Mouse (Mus musculus): ENCODE data around the gene Plekhm2. TPM values are rescaled to one million over a fixed set of nuclear protein-coding genes. Genes with fewer than 3 reads are reported as not detected.

Plekhm2 gene
- polyA plus RNA-seq, 1 experiment from 2014 or later, result 1.7 TPM

DNA sequence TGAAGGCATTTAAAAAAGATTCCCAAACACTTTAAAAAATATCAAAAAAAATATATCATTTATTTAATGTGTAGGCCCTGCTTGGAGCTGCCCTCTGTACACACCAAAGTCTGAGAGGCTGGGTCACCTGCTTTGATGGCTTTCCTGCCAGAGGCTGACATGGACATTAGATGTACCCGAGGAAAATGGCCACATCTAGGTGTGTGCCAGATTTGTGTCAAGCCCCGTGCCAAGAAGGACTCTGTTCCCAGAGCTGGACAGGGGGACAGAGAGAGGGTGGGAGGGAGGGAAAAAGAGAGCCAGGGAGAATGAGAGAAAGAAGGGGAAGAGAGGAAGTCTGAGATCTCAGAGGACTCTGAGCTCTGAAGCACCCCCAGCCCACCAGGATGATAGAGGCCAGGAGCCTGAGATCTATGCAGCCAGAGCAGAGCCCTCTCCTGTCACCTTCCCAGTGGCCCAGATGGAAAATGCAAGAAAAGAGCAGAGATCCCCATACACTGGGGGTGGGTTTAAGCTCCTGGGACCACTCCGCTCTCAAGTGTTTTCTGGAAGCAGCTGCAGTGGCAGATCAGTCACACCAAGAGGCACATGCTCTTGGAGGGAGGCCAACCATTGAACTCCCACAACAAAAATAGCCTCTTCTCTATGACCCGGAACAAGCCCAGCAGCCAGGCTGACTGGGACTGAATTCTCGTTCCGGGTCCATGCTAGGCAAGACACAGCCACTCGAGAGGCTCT, 21.4 kb downstream of the Plekhm2 start:
- no peak for ATAC-seq

DNA sequence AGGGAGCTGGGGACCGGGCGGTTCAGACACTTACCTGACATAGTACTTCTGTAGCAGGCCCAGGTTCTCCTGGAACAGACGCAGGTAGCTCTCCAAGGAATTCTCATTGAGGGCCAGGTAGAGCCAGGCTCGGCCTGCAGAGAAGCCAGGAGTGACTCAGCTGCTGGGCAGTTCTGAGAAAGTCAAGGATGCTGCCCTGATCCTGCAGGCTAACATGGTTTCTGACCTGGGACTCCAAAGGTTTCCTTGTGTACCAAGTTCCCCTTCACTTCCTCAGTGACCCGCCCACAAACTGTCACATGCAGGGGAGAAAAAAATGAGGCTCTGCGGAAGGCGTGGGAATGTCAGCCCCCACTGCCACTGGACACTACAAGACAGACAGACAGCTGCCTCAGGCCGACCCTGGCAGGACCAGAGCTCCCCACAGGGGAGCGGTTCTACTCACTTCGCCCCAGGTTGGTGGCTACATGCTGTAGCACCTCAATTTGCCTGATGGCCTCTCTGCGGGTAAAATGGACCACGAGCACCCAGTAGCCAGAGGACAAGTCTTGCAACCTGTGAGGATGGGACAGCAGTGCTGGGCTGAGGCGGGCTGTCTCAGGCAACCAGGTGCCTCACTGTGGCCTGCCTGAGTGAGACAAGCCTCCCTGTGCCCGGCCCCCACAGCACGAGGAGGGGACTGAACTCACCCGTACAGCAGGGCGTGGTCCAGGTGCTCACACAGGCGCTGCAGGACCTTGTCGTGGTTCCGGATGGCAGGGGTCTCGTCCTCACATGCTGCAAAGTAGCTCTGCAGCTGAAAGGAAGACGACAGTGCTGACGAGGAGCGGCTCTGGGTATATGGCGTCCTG, 22.5 kb downstream of the Plekhm2 start:
- Histone ChIP-seq H3K4me2 (ENCODE audit: low read depth, low read length) (no peak overlapping the region), H3K9me3 (ENCODE audit: low read length) (no peaks in the 10 kb centered on the region), H3K27ac (ENCODE audit: low read depth) (no peak overlapping the region), H3K36me3 (replicated peaks; ENCODE audit: insufficient read depth, low read length) (peaks cover 10% of the 10 kb centered on the region; the same call in 1 of the 2 replicates), H3K27me3 (ENCODE audit: insufficient read depth, low read length) (no peaks in the 10 kb centered on the region), H3K4me1 (ENCODE audit: insufficient read depth) (no peaks in the 10 kb centered on the region), H3K9ac (replicated peaks) (no peak overlapping the region), H3K4me3 (ENCODE audit: low read depth, low read length) (no peak overlapping the region)
- TF ChIP-seq EP300 (IDR thresholded peaks at IDR 0.05; ENCODE audit: low read depth) (no peak), CTCF (IDR thresholded peaks at IDR 0.05; ENCODE audit: low read depth) (no peak)
- ATAC-seq (no peak), DNase-seq (no peak)
- 87% methylated on average over 25 of the region's 25 CpGs for WGBS (ENCODE audit: insufficient replicate concordance)

More for the DNA sequence above, 21.4 kb downstream of the Plekhm2 start:
- no peak for TF ChIP-seq EP300 (IDR thresholded peaks at IDR 0.05; ENCODE audit: low read depth)
- no peaks in the 10 kb centered on the region for H3K9me3 ChIP-seq (ENCODE audit: low read length)
- H3K27ac ChIP-seq (ENCODE audit: low read depth), result no peak overlapping the region
- H3K4me1 ChIP-seq (ENCODE audit: insufficient read depth), result no peaks in the 10 kb centered on the region
- H3K27me3 ChIP-seq (ENCODE audit: insufficient read depth, low read length), result no peaks in the 10 kb centered on the region
- no peak overlapping the region for H3K4me2 ChIP-seq (ENCODE audit: low read depth, low read length)
- no peak for DNase-seq
- no peak overlapping the region for H3K4me3 ChIP-seq (ENCODE audit: low read depth, low read length)
- no peak overlapping the region for H3K9ac ChIP-seq (replicated peaks)
- 65% methylated on average over 7 of the region's 7 CpGs for WGBS (ENCODE audit: insufficient replicate concordance)
- peaks cover 10% of the 10 kb centered on the region; the same call in 1 of the 2 replicates for H3K36me3 ChIP-seq (replicated peaks; ENCODE audit: insufficient read depth, low read length)

- Histone ChIP-seq H3K4me1 (ENCODE audit: insufficient read depth) (no peaks in the 10 kb centered on the region), H3K4me3 (ENCODE audit: low read depth, low read length) (no peak overlapping the region), H3K27me3 (ENCODE audit: insufficient read depth, low read length) (no peaks in the 10 kb centered on the region), H3K9me3 (ENCODE audit: low read length) (no peaks in the 10 kb centered on the region), H3K4me2 (ENCODE audit: low read depth, low read length) (no peak overlapping the region), H3K27ac (ENCODE audit: low read depth) (no peak overlapping the region), H3K9ac (replicated peaks) (no peak overlapping the region), H3K36me3 (replicated peaks; ENCODE audit: insufficient read depth, low read length) (peaks cover 14% of the 10 kb centered on the region; the same call in 1 of the 2 replicates)
- ATAC-seq (no peak), DNase-seq (no peak)
- WGBS (ENCODE audit: insufficient replicate concordance), result 87% methylated on average over 7 of the region's 7 CpGs
- TF ChIP-seq EP300 (IDR thresholded peaks at IDR 0.05; ENCODE audit: low read depth), result no peak
- TF ChIP-seq CTCF (IDR thresholded peaks at IDR 0.05; ENCODE audit: low read depth), result no peak
Observed at GRCm38 (mm10) chr4:141641353-141641771, 23.3 kb downstream of the Plekhm2 start.

- DNase-seq (no peak), ATAC-seq (peak; percentile 24; the same call in 1 of the 2 replicates)
- Histone ChIP-seq H3K4me2 (ENCODE audit: low read depth, low read length) (no peak overlapping the region), H3K4me3 (ENCODE audit: low read depth, low read length) (no peak overlapping the region), H3K9ac (replicated peaks) (no peak overlapping the region), H3K36me3 (replicated peaks; ENCODE audit: insufficient read depth, low read length) (peaks cover 16% of the 10 kb centered on the region; the same call in 1 of the 2 replicates), H3K9me3 (ENCODE audit: low read length) (no peaks in the 10 kb centered on the region), H3K27ac (ENCODE audit: low read depth) (no peak overlapping the region), H3K27me3 (ENCODE audit: insufficient read depth, low read length) (no peaks in the 10 kb centered on the region), H3K4me1 (ENCODE audit: insufficient read depth) (no peaks in the 10 kb centered on the region)
- WGBS (ENCODE audit: insufficient replicate concordance), result 73% methylated on average over 11 of the region's 11 CpGs
- no peak for TF ChIP-seq EP300 (IDR thresholded peaks at IDR 0.05; ENCODE audit: low read depth)
- no peak for TF ChIP-seq CTCF (IDR thresholded peaks at IDR 0.05; ENCODE audit: low read depth)
Observed at GRCm38 (mm10) chr4:141639474-141639873, 25.2 kb downstream of the Plekhm2 start.

DNA sequence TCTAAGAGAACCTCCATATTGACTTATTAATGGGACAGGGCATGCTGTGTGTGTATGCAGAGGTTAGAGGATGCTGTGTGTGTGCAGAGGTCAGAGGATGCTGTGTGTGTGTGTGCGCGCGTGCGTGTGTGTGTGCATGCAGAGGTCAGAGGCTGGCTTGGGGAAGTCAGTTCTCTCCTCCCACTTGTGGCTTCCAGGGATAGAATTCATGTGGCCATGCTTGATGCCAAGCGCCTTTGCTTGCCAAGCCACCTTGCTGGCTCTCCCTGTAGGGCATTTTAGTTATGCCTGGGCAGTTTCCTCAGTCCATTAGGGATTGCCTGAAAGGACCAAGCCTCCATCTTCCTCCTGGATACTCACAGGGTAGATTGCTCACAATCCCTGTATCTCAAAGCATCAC, 28.0 kb downstream of the Plekhm2 start:
- WGBS (ENCODE audit: insufficient replicate concordance), result 83% methylated on average over 5 of the region's 5 CpGs
- H3K4me2 ChIP-seq (ENCODE audit: low read depth, low read length), result no peak overlapping the region
- TF ChIP-seq EP300 (IDR thresholded peaks at IDR 0.05; ENCODE audit: low read depth) (no peak), CTCF (IDR thresholded peaks at IDR 0.05; ENCODE audit: low read depth) (no peak)
- no peaks in the 10 kb centered on the region for H3K9me3 ChIP-seq (ENCODE audit: low read length)
- no peaks in the 10 kb centered on the region for H3K27me3 ChIP-seq (ENCODE audit: insufficient read depth, low read length)
- H3K4me1 ChIP-seq (ENCODE audit: insufficient read depth), result no peaks in the 10 kb centered on the region
- H3K4me3 ChIP-seq (ENCODE audit: low read depth, low read length), result no peak overlapping the region
- DNase-seq (no peak), ATAC-seq (no peak)
- H3K36me3 ChIP-seq (replicated peaks; ENCODE audit: insufficient read depth, low read length), result peaks cover 31% of the 10 kb centered on the region
- no peak overlapping the region for H3K27ac ChIP-seq (ENCODE audit: low read depth)
- H3K9ac ChIP-seq (replicated peaks), result no peak overlapping the region

DNA sequence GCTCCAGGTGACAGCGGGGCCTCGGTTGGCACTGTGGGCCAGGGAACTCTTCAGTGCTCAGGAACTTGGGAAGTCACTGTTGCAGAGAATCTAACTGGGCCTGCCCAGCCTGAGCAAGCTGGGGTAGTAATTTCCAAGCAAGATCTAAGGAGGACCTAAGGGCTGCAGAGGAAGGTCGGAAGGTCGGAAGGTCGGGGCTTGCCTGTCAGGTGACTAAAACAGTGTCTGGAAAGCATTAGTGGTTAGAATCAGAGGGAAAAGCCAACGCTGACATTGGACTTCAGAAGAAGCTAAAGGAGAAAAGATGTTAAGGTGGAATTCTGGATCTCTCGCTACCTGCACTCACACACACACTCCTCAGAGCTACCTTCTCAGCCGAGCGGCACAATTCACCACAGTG, 28.7 kb downstream of the Plekhm2 start:
- no peak overlapping the region for H3K4me2 ChIP-seq (ENCODE audit: low read depth, low read length)
- no peak for TF ChIP-seq CTCF (IDR thresholded peaks at IDR 0.05; ENCODE audit: low read depth)
- TF ChIP-seq EP300 (IDR thresholded peaks at IDR 0.05; ENCODE audit: low read depth), result no peak
- H3K27ac ChIP-seq (ENCODE audit: low read depth), result no peak overlapping the region
- H3K9ac ChIP-seq (replicated peaks), result no peak overlapping the region
- H3K9me3 ChIP-seq (ENCODE audit: low read length), result no peaks in the 10 kb centered on the region
- H3K4me1 ChIP-seq (ENCODE audit: insufficient read depth), result no peaks in the 10 kb centered on the region
- DNase-seq (no peak), ATAC-seq (no peak)
- H3K36me3 ChIP-seq (replicated peaks; ENCODE audit: insufficient read depth, low read length), result peaks cover 32% of the 10 kb centered on the region
- 77% methylated on average over 9 of the region's 9 CpGs for WGBS (ENCODE audit: insufficient replicate concordance)
- H3K27me3 ChIP-seq (ENCODE audit: insufficient read depth, low read length), result no peaks in the 10 kb centered on the region
- H3K4me3 ChIP-seq (ENCODE audit: low read depth, low read length), result no peak overlapping the region
